Mouse (Mus musculus) layer of hippocampus, postnatal 25 days (tissue): ENCODE results near the gene Prrc2a. TPM values are rescaled to one million over a fixed set of nuclear protein-coding genes. Genes with fewer than 3 reads are reported as not detected.

Experiments
- DNase-seq, 2 experiments: peaks; one replicate each; pipeline ENCODE4 v3.0.0; 2022; ENCODE audit warnings: mixed read lengths in 2 of 2, low spot score in 1 of 2; ENCODE audit errors: extremely low spot score in 1 of 2
- total RNA-seq, 2 experiments: library from RNA; stranded (reverse); gene quantifications; 2 replicates each; pipeline ENCODE4 v1.2.3; 2021

The Prrc2a gene
- total RNA-seq, 2 experiments from 2014 or later: 302 to 353 TPM

DNA sequence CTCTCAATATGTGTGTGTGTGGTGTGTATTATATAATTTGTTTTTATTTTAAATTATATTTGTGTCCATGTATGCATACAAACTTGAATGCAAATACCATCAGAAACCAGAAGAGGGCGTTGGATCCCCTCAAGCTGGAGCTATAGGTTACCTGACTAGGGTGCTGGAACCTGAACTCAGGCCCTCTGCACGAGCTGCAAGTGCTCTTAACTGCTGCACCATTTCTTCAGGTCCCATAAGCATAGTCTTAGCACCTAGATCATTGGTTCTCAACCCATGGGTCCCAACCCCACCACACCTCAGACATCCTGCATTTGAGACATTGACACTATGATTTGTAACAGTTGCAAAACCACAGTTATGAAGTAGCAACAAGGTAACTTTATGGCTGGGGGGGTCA, 27.0 kb upstream of the Prrc2a start:
- DNase-seq: no peak

DNA sequence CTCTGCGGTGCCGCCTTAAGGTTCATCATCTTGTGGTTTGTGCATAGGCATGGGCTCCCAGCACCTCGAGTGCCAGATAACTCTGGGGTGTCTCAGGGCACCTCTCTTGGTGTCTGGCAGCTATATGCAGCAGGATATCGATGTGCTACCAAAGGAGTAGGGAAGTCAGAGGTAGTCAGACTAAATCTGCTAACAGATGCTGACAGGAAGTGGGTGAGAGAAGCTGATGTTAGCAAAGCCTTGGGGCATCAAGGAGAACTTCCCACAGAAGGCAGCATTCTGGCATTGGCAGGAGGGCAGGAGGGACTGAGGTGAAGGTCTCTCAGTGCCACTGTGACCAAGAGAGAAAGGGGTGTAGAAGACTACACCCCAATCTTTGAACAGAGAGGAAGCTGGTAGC, 25.4 kb upstream of the Prrc2a start:
- no peak for DNase-seq

DNA sequence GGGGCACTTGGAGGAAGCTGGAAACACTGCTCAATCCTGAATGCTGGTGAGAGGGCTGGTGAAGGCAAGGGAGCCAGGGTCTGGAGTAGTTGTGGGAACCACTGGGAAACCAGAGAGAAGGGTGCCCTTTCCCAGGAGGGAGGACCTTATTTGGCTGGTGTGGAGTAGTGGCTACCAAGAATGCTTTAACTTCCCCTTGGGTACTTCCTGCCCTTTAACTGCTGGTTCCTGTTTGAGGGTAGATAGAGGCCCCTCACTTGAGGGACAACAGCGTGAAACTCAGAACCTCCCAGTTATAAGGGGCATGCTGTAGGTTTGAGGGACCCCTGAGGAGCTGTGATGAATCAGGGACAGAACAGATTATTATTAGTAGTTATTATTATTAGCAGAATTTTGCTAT, 24.5 kb upstream of the Prrc2a start:
- no peak for DNase-seq

DNA sequence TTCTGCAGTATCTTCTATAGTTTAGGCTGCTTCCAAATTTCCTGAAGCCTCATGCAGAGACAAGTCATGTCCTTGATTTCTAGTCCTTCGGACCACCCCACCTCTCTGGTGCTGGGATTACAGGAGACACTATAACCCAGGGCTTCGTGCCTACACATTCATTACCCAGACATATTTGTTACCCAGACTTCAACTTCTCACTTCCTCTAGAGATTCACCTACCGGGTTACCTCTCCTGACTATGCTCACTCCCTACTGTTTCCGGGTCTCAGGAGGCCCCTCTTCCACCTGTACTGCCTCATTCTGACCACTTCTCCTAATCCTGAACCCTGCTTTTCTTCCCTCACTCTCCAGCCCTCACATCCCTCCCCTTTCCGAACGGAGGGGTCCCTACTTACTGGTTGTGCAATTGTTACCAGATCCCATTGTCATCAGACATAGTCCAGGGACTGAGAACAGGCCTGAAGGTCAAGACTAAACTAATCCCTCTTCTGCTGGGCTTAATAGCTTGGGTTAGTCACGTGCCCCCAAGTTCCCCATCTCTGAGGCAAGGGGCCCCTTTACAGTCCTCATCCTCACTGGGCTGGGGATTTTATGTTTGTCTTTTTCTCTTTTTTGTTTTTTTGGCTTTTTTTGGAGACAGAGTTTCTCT, 23.4 kb upstream of the Prrc2a start, which contains the start of gene Lst1:
Gene Lst1 (minus strand): TSS at position 481 of the 652 bp plus-strand sequence.
- DNase-seq: no peak

DNA sequence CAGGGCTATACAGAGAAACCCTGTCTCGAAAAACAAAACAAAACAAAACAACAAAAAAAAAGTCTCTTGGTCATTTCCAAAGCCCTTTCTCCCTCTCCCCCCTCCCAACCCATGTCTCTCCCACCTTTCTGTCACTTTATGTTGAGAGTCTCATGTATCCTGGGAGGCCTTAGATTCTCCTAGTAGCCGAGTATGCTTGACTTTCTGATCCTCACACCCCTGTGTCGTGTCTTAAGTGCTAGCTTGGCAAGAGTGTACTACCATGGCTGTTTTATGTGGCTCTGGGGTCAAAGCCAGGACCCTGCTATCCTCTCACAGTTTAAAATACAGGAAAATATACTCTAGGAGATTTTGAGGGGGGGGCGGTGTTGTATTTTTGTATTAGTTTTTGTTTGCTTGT, 22.6 kb upstream of the Prrc2a start:
- DNase-seq: no peak

DNA sequence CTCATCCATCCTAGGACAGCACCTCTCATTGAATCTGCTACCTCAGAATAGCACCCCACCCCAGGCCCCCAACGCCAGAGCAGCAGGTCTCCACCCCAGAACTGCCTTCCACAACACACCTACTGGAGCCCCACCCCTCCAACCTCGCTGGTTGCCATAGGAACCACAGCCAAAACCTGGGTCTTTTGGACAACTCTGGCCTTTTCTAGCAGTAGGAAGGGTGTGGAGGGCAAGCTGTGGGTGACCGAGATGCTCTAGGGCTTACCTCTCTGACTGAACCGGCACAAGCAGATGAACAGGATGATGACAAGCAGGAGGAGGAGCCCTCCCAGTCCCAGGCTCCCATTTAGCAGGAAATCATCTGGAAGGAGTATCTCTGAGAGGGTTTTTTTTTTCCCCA, 22.0 kb upstream of the Prrc2a start:
- no peak for DNase-seq

DNA sequence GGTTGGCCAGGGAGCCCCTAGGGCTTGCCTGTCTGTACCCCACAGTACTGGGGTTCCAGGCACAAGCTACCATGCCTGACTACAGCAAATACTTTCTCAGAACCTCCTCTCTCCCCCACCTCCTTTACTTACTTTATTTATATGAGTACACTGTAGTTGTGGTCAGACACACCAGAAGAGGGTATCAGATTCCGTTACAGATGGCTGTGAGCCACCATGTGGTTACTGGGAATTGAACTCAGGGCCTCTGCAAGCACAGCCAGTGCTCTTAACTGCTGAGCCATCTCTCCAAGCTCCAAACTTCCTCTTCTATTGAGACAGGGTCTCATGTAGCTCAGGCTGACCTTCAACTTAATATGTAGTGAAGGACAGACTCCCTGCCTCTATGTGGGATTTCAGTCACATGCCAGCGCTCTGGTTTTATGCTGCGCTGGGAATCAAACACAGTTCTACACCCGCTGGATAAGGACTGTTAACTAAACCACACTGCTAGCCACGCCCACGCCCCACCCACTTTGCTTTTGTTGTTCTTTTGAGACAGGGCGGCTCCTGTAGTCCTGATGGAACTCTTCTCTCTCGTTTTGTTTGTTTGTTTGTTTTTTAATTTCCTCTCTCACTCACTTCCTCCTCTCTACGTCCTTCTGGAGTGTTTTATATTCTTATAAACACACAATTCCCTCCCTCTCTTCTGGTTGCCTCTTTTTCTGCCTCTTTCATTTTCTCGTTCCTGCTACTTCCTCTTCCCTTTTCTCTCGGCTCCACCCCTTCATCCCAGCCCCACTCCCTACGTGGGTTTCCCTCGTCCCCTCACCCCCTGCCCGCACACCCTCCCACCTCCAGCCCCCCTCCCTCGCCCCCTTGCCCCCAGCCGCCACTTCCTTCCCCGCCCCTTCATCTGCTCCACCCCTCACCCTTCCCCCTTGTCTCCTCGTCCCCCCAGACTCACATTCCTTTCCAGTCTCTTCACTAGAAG, 21.2 kb upstream of the Prrc2a start:
- no peak for DNase-seq

DNA sequence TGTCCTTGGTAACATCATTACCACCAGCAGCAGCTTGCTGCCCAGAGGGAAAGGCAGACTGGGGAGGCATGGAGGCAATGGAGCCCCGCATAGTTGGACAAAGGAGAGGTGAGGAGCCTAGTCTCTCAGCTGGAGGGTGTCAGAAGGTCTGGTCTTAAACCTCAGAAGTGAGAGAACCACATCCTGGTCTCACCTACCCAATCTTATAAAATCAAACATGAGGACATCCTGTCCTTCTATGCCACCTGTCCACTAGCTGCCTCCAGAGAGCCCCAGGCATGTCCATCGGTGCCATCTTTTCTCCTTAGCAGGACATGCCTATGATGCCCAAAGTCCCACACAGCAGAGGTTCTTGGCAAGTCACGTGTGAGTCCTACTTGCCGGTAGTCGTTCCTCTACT, 15.4 kb upstream of the Prrc2a start:
- DNase-seq: no peak

DNA sequence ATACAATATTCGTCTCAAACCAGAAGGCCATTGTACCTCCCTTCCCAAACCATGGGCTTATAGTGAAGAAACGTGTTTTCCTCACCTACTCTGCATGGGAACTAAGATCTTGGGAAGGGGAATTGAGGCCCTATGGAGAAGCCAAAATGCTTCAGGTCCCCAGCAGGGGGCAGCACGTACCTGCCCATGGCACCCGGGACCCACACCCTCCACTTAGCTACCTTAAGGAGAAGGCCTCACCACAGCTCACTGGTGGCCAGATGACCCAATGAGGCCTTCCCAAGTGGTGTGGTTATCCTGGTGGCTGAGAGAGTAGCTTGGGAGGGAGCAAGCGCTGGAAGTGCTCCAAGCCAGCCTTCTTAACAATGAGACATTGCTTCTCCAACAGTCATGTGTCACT, 13.8 kb upstream of the Prrc2a start:
- DNase-seq: peak in 1 of 2 experiments; percentile 57

DNA sequence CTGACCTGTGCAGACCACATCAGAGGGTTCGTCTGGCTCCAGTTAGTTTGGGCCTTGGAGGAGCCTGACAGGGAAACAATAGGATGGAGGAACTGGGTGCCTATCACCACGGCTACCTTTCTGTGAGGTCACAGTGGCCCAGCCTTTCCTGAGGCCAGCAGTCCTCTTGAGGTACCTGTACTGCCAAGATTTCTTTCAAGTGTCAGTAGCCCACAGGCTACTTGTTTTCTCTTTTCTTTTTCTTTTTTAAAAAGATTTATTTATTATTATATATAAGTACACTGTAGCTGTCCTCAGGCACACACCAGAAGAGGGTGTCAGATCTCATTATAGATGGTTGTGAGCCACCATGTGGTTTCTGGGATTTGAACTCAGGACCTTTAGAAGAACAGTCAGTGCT, 11.3 kb upstream of the Prrc2a start, which contains the start of gene Aif1:
Gene Aif1 (minus strand): TSS at position 101 of the 400 bp plus-strand sequence.
- DNase-seq: no peak

DNA sequence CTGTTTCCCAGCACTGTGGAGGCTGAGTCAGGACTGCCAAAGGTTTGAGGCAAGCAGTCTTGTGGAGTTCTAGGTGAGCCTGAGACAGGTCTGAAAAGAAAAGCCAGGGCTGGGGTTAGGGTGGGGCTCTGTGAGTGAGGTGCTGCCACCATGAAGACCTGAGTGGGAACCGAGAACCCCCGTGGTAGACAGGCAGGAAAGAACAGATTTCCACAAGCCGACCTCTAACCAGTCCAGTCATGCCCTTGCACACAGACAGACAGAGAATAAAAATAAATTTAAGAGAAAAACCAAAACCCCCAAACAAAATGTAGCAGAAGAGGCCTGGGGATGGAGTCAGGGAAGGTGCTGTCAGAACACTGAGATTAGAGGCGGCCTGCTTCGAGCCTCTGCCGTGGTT, 10.7 kb upstream of the Prrc2a start:
- no peak for DNase-seq

DNA sequence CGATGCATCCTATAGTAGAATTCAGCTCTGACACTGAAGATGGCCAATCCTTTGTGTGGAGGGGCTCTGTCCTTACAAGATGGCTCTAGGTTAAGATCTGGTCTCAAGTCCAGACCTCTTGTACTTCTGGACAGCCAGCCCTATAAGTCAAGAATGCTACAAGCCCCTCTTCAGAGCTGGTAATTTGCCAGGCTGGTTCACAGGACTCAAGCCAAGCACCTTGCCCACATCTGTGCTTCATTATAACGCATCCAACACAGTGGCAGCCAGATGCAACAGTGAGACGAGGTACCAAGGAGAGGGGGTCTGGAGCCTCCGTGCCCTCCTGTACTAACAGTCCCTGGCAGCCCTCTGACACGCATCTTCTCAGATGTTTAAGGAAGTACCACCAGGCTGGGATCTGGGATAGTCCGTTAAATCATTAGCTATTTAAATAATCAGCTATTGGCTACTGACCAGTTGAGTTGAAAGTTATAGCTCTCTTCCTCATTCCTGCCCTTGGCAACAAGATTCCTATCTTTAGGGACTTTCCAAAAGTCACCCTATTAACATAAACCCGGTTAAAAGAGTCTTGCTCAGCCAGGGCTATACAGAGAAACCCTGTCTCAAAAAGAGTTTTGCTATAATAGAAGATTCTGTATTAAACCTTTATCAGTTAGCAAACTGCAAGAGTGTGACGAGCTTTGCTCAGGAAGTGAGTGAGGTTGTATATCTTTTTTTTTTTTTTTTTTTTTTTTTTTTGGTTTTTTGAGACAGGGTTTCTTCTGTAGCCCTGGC, 9.7 kb upstream of the Prrc2a start:
- no peak for DNase-seq

DNA sequence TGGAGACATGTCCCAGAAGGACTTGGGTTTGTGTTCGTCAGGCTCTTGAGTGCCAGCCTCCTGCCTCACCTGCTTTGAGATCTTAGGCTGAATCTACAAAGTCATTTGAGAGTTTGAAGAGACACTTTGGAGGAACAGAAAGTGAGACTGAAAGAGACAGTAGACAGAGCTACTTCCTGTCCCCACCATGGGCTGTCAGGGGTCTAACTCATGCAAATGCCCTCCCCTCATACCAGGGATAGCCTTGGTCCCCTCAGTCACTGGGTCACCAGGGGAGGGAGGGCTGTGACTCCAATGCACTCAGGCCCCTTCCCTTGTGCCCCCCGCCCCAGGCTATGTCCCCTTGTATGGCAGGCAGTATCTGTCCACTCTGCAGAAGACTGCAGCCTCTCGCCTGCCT, 8.6 kb upstream of the Prrc2a start:
- no peak for DNase-seq

DNA sequence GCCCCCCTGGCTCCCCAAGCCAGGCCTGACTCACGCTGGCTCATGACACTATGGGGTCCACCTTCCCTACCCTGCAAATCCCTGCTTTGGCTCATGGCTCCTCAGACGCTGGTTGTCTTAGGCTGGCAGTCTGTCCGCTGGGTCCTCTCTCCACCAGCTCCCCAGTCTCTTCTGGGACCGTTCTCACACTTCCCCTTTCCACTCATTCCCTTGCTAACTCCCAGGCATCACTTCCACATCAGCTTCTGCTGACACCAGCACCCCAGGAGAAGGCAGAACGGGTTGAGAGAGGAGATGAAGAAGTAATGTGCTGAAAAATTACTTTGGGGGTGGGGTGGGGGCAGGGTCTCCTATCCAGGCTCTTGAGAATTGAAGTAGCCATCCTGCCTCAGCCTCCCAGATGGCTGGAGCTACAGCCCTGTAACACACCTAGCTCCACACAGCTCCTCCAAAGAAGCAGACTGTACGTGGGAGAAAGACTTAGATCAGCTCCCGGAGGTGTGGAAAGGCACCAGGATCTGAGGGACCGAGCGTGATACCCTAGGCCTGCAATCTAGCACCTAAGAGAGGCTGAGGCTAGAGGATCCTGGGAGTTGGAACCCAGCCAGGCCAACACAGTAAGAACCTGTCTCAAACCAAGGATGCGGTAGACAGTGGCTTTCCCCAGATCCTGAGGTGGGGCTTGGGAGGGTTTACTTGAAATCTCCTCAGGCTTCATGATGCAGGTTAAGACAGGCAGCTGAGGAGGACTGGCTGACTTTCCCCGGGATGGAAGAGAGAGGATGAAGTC, 7.9 kb upstream of the Prrc2a start:
- DNase-seq: no peak

DNA sequence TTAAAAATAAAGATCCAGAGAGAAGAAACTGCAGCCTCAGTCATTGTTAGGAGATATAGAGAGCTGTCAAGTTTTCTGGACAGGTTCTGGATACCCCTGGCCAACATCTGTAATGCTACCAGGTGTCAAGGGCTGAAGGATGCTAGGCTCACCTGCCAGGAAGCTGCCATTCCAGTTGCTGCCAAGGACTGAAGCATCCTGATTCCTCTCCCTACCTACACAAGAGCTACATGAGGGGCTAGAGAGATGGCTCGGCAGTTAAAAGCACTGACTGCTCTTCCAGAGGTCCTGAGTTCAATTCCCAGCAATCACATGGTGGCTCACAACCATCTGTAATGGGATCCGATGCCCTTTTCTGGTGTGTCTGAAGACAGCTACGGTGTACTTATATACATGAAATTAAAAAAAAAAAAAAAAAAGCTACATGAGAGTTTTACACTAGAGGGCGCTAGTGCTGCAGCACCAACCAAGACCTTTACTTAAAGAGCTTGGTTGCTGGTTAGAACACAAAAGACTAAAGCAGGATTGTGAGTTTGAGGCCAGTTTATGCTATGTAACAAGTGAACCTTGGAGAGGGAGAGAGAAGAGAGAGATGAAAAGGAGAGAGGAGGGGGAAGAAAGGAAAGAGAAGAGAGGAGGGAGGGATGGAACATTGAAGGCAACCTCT, 4.0 kb upstream of the Prrc2a start:
- DNase-seq: no peak

DNA sequence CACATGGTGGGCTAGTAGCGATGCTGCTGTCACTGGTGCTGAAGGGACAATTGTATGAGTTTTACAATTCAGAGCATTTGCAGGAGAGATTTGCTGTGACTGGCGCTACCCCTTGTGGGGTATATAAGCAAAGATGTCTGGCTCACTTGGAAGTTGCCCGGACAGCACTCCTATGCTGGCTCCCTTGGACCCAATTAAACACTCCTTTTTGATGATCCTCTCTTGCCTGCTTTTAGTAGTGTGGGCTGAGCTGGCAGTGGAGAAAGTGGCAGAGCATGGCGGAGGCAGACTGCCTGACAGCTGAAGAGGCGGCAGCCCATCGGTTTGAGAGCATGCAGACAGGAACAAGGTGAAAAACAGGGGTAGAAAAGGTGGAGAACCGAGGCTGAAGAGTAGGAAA, 3.1 kb upstream of the Prrc2a start:
- DNase-seq: no peak

DNA sequence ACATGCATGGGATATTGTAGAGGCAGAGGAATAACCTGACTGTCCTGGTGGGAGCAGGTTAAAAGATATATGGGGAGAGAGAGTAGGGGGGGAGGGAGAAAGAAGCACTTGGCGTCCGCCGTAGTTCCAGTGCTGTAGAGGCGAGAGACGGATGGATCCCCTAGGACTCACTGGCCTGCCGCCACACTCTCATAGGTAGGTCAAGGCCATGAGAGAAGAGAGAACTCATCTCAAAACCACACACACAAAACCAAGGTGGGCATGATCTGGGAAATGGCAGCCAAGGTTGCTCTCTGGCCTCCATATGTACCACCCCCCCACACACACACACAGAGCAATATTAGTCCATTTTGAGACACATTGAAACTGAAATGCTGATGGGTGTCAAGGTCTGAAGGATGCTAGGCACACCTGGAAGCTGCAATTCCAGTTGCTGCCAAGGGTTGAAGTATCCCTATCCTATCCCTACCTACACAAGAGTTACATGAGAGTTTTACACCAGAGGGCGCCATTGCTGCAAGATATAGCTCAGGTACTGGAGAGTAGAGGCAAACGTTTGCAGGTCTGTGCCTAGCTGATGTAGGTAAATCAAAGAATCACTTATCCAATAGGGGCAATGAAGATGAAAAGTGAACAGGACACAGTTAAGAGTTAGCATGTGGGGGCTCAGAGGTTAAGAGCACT, 1.8 kb upstream of the Prrc2a start:
- peak in 1 of 2 experiments; percentile 55 for DNase-seq

DNA sequence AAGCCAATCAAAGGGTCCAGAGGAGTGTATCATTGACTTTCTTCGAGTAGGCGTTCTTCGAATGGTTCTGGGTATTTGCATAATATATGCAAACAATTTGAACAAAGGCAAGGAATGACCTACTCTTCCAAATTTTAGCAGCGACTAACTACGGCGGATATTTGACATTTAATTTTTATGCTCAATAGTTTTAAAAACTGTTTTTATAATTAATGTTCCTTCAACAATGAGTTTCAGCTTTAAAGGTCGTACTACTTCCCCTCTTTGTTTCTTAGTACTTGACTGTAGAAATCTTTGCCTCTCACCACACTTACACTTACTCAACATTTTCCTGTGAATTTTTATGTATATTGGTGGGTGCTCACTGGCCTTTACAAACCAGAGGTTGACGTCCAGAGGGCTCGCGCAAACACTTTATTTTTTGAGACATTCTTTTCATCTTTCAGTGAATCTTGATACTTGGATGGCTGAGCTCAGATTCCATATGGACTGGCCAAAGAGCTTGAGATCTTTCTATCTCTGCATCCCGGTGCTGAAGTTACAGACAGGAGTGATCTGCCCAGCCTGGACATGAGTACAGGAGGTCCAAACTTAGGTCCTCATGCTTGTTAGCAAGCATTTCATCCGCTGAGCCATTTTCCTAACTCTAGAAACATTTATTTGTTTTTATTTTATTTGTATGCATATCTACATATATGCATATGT, 906 bp upstream of the Prrc2a start:
- no peak for DNase-seq
